Mouse (Mus musculus): ENCODE results near the gene Ctso. TPM values are rescaled to one million over a fixed set of nuclear protein-coding genes. Genes with fewer than 3 reads are reported as not detected.

Ctso gene
- polyA plus RNA-seq, 1 experiment = 2.3 TPM

- WGBS = 87% methylated on average over 3 of the region's 3 CpGs
- H3K36me3 ChIP-seq (ENCODE audit: control insufficient read depth, insufficient read depth, low read length) = no peaks in the 10 kb centered on the region
- no peaks in the 10 kb centered on the region for H3K27me3 ChIP-seq (ENCODE audit: control insufficient read depth, insufficient read depth, low read length)
- TF ChIP-seq POLR2A (IDR thresholded peaks at IDR 0.05; ENCODE audit: low read depth, low read length) (no peak), CTCF (IDR thresholded peaks at IDR 0.05; ENCODE audit: extremely low read depth, insufficient read length, insufficient replicate concordance, low read depth, low read length) (no peak)
- H3K4me3 ChIP-seq (ENCODE audit: low read depth, low read length) = no peak overlapping the region
- no peaks in the 10 kb centered on the region for H3K4me1 ChIP-seq (ENCODE audit: control insufficient read depth, insufficient read depth, insufficient read length, low read length)
- H3K27ac ChIP-seq (ENCODE audit: insufficient read depth, low read depth, low read length) = no peak overlapping the region
Observed at GRCm38 (mm10) chr3:81917354-81917935, 15.0 kb upstream of the Ctso start.

GRCm38 (mm10) chr3:81918215-81918614, 14.2 kb upstream of the Ctso start:
- Histone ChIP-seq H3K4me1 (ENCODE audit: control insufficient read depth, insufficient read depth, insufficient read length, low read length) (no peaks in the 10 kb centered on the region), H3K27me3 (ENCODE audit: control insufficient read depth, insufficient read depth, low read length) (no peaks in the 10 kb centered on the region), H3K27ac (ENCODE audit: insufficient read depth, low read depth, low read length) (no peak overlapping the region), H3K4me3 (ENCODE audit: low read depth, low read length) (no peak overlapping the region), H3K36me3 (ENCODE audit: control insufficient read depth, insufficient read depth, low read length) (no peaks in the 10 kb centered on the region)
- no peak for TF ChIP-seq POLR2A (IDR thresholded peaks at IDR 0.05; ENCODE audit: low read depth, low read length)
- no peak for TF ChIP-seq CTCF (IDR thresholded peaks at IDR 0.05; ENCODE audit: extremely low read depth, insufficient read length, insufficient replicate concordance, low read depth, low read length)
- WGBS = 75% methylated on average over 8 of the region's 8 CpGs

GRCm38 (mm10) chr3:81919681-81920080, 12.7 kb upstream of the Ctso start:
- Histone ChIP-seq H3K27me3 (ENCODE audit: control insufficient read depth, insufficient read depth, low read length) (no peaks in the 10 kb centered on the region), H3K4me3 (ENCODE audit: low read depth, low read length) (no peak overlapping the region), H3K4me1 (ENCODE audit: control insufficient read depth, insufficient read depth, insufficient read length, low read length) (no peaks in the 10 kb centered on the region), H3K36me3 (ENCODE audit: control insufficient read depth, insufficient read depth, low read length) (no peaks in the 10 kb centered on the region), H3K27ac (ENCODE audit: insufficient read depth, low read depth, low read length) (no peak overlapping the region)
- no peak for TF ChIP-seq POLR2A (IDR thresholded peaks at IDR 0.05; ENCODE audit: low read depth, low read length)
- WGBS = 62% methylated on average over 3 of the region's 3 CpGs

- Histone ChIP-seq H3K4me3 (ENCODE audit: low read depth, low read length) (no peak overlapping the region), H3K27ac (ENCODE audit: insufficient read depth, low read depth, low read length) (no peak overlapping the region), H3K27me3 (ENCODE audit: control insufficient read depth, insufficient read depth, low read length) (no peaks in the 10 kb centered on the region), H3K36me3 (ENCODE audit: control insufficient read depth, insufficient read depth, low read length) (no peaks in the 10 kb centered on the region), H3K4me1 (ENCODE audit: control insufficient read depth, insufficient read depth, insufficient read length, low read length) (no peaks in the 10 kb centered on the region)
- TF ChIP-seq CTCF (IDR thresholded peaks at IDR 0.05; ENCODE audit: extremely low read depth, insufficient read length, insufficient replicate concordance, low read depth, low read length) (no peak), POLR2A (IDR thresholded peaks at IDR 0.05; ENCODE audit: low read depth, low read length) (no peak)
- WGBS = 13% methylated on average over 4 of the region's 4 CpGs
Observed at GRCm38 (mm10) chr3:81922910-81923309, 9.5 kb upstream of the Ctso start.

- Histone ChIP-seq H3K36me3 (ENCODE audit: control insufficient read depth, insufficient read depth, low read length) (no peaks in the 10 kb centered on the region), H3K27ac (ENCODE audit: insufficient read depth, low read depth, low read length) (no peak overlapping the region), H3K27me3 (ENCODE audit: control insufficient read depth, insufficient read depth, low read length) (no peaks in the 10 kb centered on the region), H3K4me1 (ENCODE audit: control insufficient read depth, insufficient read depth, insufficient read length, low read length) (no peaks in the 10 kb centered on the region), H3K4me3 (ENCODE audit: low read depth, low read length) (no peak overlapping the region)
- WGBS = 2% methylated on average over 1 of the region's 1 CpGs
- TF ChIP-seq CTCF (IDR thresholded peaks at IDR 0.05; ENCODE audit: extremely low read depth, insufficient read length, insufficient replicate concordance, low read depth, low read length) = no peak
- no peak for TF ChIP-seq POLR2A (IDR thresholded peaks at IDR 0.05; ENCODE audit: low read depth, low read length)
Observed at GRCm38 (mm10) chr3:81924931-81925330, 7.5 kb upstream of the Ctso start.

- Histone ChIP-seq H3K4me3 (ENCODE audit: low read depth, low read length) (no peak overlapping the region), H3K27ac (ENCODE audit: insufficient read depth, low read depth, low read length) (no peak overlapping the region), H3K4me1 (ENCODE audit: control insufficient read depth, insufficient read depth, insufficient read length, low read length) (no peaks in the 10 kb centered on the region), H3K27me3 (ENCODE audit: control insufficient read depth, insufficient read depth, low read length) (no peaks in the 10 kb centered on the region), H3K36me3 (ENCODE audit: control insufficient read depth, insufficient read depth, low read length) (no peaks in the 10 kb centered on the region)
- TF ChIP-seq CTCF (IDR thresholded peaks at IDR 0.05; ENCODE audit: extremely low read depth, insufficient read length, insufficient replicate concordance, low read depth, low read length) = no peak
- 23% methylated on average over 5 of the region's 5 CpGs for WGBS
Observed at GRCm38 (mm10) chr3:81925856-81926255, 6.5 kb upstream of the Ctso start.

- TF ChIP-seq POLR2A (IDR thresholded peaks at IDR 0.05; ENCODE audit: low read depth, low read length) = no peak
- no peak for TF ChIP-seq CTCF (IDR thresholded peaks at IDR 0.05; ENCODE audit: extremely low read depth, insufficient read length, insufficient replicate concordance, low read depth, low read length)
- Histone ChIP-seq H3K4me3 (ENCODE audit: low read depth, low read length) (no peak overlapping the region), H3K36me3 (ENCODE audit: control insufficient read depth, insufficient read depth, low read length) (no peaks in the 10 kb centered on the region), H3K27ac (ENCODE audit: insufficient read depth, low read depth, low read length) (no peak overlapping the region), H3K4me1 (ENCODE audit: control insufficient read depth, insufficient read depth, insufficient read length, low read length) (no peaks in the 10 kb centered on the region), H3K27me3 (ENCODE audit: control insufficient read depth, insufficient read depth, low read length) (no peaks in the 10 kb centered on the region)
- 33% methylated on average over 9 of the region's 9 CpGs for WGBS
Observed at GRCm38 (mm10) chr3:81926764-81927325, 5.6 kb upstream of the Ctso start.

All from small intestine, adult 2 months (tissue).